Mouse (Mus musculus): ENCODE data around the gene Ankrd33. TPM values are rescaled to one million over a fixed set of nuclear protein-coding genes. Genes with fewer than 3 reads are reported as not detected.

The Ankrd33 gene
- total RNA-seq (2023): not detected

GRCm38 (mm10) chr15:101115511-101116110 lies at the start of gene Ankrd33:
TSS of gene Ankrd33 (plus strand) at chr15:101115755.

GRCm38 (mm10) chr15:101077813-101078730 lies 37.5 kb upstream of the Ankrd33 start, which contains the start of gene Fignl2:
TSS of gene Fignl2 (minus strand) at chr15:101078567.

GRCm38 (mm10) chr15:101128181-101129089 lies 12.9 kb downstream of the Ankrd33 start, which contains the start of gene Acvrl1:
TSS of gene Acvrl1 (plus strand) at chr15:101128522.

Other genes with a start within 250 kb of the Ankrd33 start
- gene Scn8a, start 245.9 kb upstream of the Ankrd33 start, total RNA-seq (2023): 0.74 TPM
- gene Gm47841, start 68.4 kb upstream of the Ankrd33 start, total RNA-seq (2023): not detected
- gene Fignl2, start 37.2 kb upstream of the Ankrd33 start, total RNA-seq (2023): not detected
- gene Acvrl1, start 12.8 kb downstream of the Ankrd33 start, total RNA-seq (2023): 30.5 TPM
- 40.1 TPM for gene Acvr1b, start 58.3 kb downstream of the Ankrd33 start, total RNA-seq (2023)
- gene Grasp, start 108.4 kb downstream of the Ankrd33 start, total RNA-seq (2023): 7.3 TPM
- 312 TPM for gene Nr4a1, start 138.5 kb downstream of the Ankrd33 start, total RNA-seq (2023)
- 70.4 TPM for gene Atg101, start 168.5 kb downstream of the Ankrd33 start, total RNA-seq (2023)
- gene 6030408B16Rik, start 177.5 kb downstream of the Ankrd33 start, total RNA-seq (2023): 0.71 TPM

All from CD4-positive naive resting alpha-beta T cell, adult 57 days (primary cell).